Mouse (Mus musculus) adrenal gland, adult 8-10 months (tissue): ENCODE measurements around the gene Col7a1. TPM values are rescaled to one million over a fixed set of nuclear protein-coding genes. Genes with fewer than 3 reads are reported as not detected.

Experiments
- DNase-seq: peaks from one replicate; pipeline ENCODE4 v3.0.0; 2022
- microRNA-seq, 2 experiments: library from miRNA; unstranded; fragments of <30 nt; microRNA quantifications; one replicate each; pipeline ENCODE4 v1.2.0; 2022
- total RNA-seq, 4 experiments: library from RNA; stranded (reverse); gene quantifications; 2 replicates each; pipeline ENCODE4 v1.2.4; 2022

The Col7a1 gene
- total RNA-seq, 4 experiments from 2014 or later: 2.6 to 12.4 (median 6.9) TPM

DNA sequence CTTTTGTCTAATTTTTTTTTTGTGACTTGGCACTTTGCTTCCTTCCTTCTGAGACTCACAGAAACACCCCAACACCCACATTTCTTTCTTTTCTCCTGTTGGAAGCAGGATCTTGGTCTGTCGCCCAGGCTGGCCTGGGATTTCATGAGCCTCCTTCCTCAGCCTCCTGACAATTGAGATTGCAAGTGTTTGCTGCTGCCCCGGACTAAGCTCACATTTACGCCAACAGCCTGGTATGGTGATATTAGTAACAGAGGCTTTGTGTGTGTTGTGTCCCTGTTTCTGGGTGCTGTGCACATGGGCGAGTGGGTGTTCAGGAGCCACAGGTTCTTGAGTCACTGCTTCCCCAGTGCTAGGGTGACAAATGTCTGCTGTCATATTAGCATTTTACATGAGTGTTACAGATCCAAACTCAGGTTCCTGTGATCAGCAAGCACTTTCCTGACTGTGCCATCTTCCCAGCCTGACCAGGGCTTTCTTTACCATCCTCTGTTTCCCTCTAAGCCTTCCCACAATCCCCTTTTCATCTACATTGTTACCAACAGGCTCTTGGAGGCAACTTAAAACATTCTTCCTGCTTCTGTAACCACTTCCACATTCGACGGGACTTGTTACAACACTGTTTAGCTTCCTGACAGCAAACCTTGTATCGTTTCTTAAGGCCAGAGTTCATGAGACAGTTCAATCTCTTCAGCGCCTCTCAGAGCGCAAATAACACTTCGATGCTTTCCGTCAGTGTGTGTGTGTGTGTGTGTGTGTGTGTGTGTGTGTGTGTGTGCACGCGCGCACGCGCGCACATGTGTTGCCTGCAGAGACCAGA is 69.7 kb downstream of the Col7a1 start:
- no peak for DNase-seq

DNA sequence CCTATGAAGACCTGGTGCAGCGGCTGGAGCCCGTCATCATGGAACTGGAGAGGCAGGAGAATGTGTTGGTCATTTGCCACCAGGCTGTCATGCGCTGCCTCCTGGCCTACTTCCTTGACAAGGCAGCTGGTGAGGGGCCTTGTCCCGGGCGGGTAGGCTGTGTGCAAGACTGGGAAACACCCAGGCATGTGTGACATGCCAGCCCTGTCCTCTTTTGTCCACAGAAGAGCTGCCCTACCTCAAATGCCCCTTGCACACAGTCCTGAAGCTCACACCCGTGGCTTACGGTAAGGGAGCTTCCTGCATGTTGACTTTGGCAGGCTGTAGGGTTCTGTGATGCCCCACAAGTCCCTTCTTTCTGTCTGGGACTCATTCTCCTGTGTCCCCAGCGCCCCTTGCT is 74.1 kb downstream of the Col7a1 start:
- DNase-seq: no peak

DNA sequence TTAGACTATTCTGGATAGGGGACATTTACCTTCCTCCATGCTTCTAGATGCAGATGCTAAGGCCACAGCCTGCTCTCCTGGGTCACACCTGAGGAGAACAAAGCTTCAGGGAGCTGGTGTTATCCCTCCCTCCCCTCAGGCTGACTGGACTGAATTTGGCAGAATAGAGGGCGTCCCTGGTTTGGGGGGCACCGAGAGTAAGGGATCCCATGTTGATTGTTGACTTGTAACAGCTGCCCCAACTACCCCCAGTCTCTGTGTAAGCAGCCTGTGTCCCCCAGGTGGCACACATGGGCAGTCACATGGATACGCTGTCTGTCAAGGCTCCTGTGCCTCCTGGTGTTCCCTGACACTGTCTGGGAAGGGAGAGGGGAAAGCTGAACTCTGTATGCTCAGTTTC is 75.0 kb downstream of the Col7a1 start:
- no peak for DNase-seq

DNA sequence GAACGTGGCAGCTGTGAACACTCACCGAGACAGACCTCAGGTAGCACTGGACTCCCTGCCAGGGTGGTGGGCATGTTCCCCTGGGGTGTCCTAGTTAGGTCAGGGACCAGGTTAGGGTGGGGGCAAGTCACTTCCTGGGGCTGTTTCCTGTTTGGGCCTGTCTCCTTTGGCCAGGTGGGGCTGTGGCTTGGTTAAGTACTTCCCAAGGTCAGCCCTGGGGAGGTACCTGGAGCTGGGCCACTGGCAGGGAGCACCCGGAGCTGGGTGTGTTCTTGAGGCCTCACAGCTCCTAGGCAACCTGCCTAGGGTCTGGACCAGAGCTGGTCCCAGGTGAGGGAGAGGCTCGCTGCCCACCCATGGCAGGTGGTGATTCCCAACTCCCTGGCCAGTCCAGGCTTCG is 75.5 kb downstream of the Col7a1 start:
- no peak for DNase-seq

DNA sequence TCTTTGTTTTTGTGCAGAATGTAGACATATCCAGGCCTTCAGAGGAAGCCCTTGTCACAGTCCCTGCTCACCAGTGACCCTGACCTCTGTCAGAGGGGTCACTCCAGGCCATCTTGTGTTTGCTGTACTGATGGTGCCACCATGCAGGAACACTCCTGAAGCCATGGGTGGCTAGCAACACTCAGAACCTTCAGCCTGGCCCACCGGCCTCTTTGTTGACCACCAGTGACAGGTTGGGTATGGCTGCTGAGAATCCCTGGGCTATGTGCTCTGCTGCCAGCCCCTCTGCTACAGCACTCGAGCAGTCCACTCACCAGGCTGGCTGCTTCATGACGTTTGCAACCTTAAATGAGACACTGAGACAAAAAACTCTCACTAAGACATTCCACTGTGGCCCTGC is 76.9 kb downstream of the Col7a1 start:
- DNase-seq: no peak

DNA sequence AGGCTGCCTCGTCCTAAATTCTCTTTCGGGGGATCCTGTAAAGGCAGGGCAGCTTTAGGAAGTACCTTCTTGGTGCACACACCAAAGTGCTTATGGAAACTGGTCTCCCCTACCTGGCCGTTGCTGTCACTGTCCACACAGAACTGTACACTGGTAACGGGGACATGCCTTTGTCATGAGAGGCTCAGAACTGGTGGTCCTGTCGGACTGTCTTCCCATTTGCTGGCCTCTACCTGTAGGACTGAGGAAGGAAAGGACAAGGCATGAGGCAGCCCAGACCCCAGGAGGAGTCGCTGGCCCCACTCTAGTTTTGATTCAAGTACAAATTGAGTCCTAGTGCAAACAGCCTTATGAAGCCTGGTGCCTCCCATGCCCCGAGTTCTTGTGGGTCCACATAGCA is 77.6 kb downstream of the Col7a1 start:
- DNase-seq: no peak

DNA sequence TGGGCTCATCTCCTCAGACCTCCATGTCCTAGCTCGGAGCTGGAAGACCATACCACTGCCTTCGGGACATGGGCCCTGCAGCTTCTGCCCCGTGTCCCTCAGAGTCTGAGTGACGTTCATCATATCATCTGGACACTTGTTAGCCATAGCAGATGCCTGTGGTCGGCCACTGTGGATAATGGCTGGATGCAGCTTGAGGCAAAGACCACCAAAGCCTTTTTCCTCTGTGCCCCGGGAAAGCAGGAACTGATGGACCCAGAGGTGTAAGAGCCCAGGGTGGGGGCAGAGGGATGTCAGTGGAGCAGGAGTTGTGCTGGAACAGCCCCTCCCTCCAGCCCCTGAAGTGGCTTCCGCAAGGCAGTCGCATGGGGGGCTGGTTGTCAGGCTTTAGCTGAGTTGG is 78.3 kb downstream of the Col7a1 start:
- DNase-seq: no peak

DNA sequence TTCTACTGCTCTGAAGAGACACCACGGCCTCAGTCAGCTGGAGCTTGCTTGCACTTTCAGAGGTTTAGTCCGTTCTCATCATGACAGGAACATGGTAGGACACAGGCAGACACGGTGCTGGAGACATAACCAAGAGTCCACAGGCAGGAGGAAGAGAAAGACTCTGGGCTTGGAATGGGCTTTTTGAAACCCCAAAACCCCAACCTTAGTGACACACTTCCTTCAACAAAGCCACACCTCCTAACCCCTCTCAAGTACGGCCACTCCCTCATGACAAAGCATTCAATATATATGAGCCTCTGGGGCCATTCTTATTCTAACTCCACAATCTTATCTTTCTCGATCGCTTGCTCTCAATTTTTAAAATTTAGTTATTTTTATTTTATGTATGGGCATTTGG is 79.0 kb downstream of the Col7a1 start:
- no peak for DNase-seq

Small RNA genes lying within 50 kb of the gene (microRNA-seq; reads per million reads assigned to microRNA genes)
- 0 reads per million in 2 experiments for gene Mir711

Other genes starting within 250 kb of the Col7a1 start
- 100 to 1,000 TPM in 3 of 4 experiments, 10 to 100 TPM in 1; 93.0 to 156 (median 128) TPM for gene Ip6k2, start 169.8 kb upstream of the Col7a1 start, total RNA-seq
- gene Nckipsd, start 145.2 kb upstream of the Col7a1 start, total RNA-seq: 10 to 100 TPM; 11.1 to 19.0 (median 17.0) TPM
- gene Celsr3, start 127.3 kb upstream of the Col7a1 start, total RNA-seq: 1 to 10 TPM; 3.0 to 8.6 (median 7.9) TPM
- gene Slc26a6, start 100.3 kb upstream of the Col7a1 start, total RNA-seq: 10 to 100 TPM in 3 of 4 experiments, 1 to 10 TPM in 1; 8.4 to 14.4 (median 12.3) TPM
- gene Tmem89, start 39.0 kb upstream of the Col7a1 start, total RNA-seq: under 1 TPM in 1 of 4 experiments, not detected in 3; 0.59 TPM
- gene Uqcrc1, start 17.0 kb upstream of the Col7a1 start, total RNA-seq: 100 to 1,000 TPM; 381 to 565 (median 479) TPM
- 1 to 10 TPM in 1 of 4 experiments, under 1 TPM in 3; 0.31 to 1.0 (median 0.45) TPM for gene Ucn2, start 32.4 kb downstream of the Col7a1 start, total RNA-seq
- gene Pfkfb4, start 38.2 kb downstream of the Col7a1 start, total RNA-seq: 10 to 100 TPM in 2 of 4 experiments, 1 to 10 TPM in 2; 6.2 to 21.6 (median 12.0) TPM
- 100 to 1,000 TPM; 126 to 177 (median 159) TPM for gene Shisa5, start 85.0 kb downstream of the Col7a1 start, total RNA-seq
- gene Trex1, start 106.1 kb downstream of the Col7a1 start, total RNA-seq: 10 to 100 TPM; 19.0 to 25.3 (median 21.7) TPM
- gene Atrip, start 120.5 kb downstream of the Col7a1 start, total RNA-seq: 10 to 100 TPM; 16.3 to 27.7 (median 22.2) TPM
- 10 to 100 TPM; 17.3 to 20.0 (median 18.7) TPM for gene Ccdc51, start 128.9 kb downstream of the Col7a1 start, total RNA-seq
- gene Tma7, start 129.0 kb downstream of the Col7a1 start, total RNA-seq: 100 to 1,000 TPM; 342 to 453 (median 370) TPM
- 100 to 1,000 TPM; 128 to 173 (median 140) TPM for gene Plxnb1, start 141.8 kb downstream of the Col7a1 start, total RNA-seq
- not detected for gene Fbxw21, start 208.5 kb downstream of the Col7a1 start, total RNA-seq
- gene Fbxw13, start 242.4 kb downstream of the Col7a1 start, total RNA-seq: not detected